Comparison of ENCODE assay signal across 19 mouse cellular contexts in the genomic region with DNA sequence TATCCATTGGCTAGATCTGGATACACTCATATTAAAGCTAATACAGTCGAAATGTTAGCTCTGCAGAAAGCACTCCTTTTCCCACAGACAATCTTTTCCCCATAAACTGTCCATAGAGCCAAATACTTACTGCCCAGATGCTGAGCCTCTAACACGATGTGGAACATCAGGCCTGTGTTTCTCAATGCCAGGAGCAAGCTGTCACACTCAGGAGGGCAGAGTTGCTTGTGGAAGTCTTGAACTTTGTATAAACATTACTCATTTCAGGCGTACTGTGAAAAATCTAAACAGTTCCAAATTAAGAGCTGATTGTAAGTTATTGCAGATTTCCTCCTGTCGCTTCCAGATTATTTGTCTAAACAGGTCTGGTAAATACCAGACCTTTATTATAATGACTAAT.
"Had no signal": no experiment of that assay in that cellular context is flagged by ENCODE, and none has a peak within 500 bp of the region (broad histone marks: within the 10 kb centered on the region; RNA-seq: fewer than 3 reads in every experiment).

No protein-coding gene starts in this region.

- ATAC-seq: liver, postnatal 0 days; midbrain, embryonic 16.5 days had no signal

- H3K9me3 ChIP-seq: liver, embryonic 13.5 days; liver, embryonic 15.5 days; midbrain, embryonic 12.5 days; neural tube, embryonic 13.5 days; neural tube, embryonic 15.5 days had no signal

- DNase-seq: liver; liver, embryonic 13.5 days; liver, postnatal 0 days; midbrain, embryonic 14.5 days; retina, postnatal 1 day; right cerebral cortex, adult 18-20 months; right cerebral cortex, postnatal 25 days; right cerebral cortex, postnatal 4 days; spleen, adult 18-20 months; thymus, adult 18-20 months; thymus, postnatal 14 days; thymus, postnatal 36 days had no signal

- H3K36me3 ChIP-seq: liver, embryonic 13.5 days; liver, embryonic 15.5 days; midbrain, embryonic 12.5 days; neural tube, embryonic 13.5 days; neural tube, embryonic 15.5 days had no signal

- H3K27ac ChIP-seq: liver, embryonic 13.5 days; liver, embryonic 15.5 days; midbrain, embryonic 12.5 days; neural tube, embryonic 13.5 days; neural tube, embryonic 15.5 days had no signal

- H3K9ac ChIP-seq: liver, embryonic 13.5 days; liver, embryonic 15.5 days; liver, postnatal 0 days; midbrain, embryonic 12.5 days; neural tube, embryonic 13.5 days; neural tube, embryonic 15.5 days had no signal

- H3K4me3 ChIP-seq: liver, embryonic 13.5 days; liver, embryonic 15.5 days; midbrain, embryonic 12.5 days; myocyte; neural tube, embryonic 13.5 days; neural tube, embryonic 15.5 days had no signal

- H3K4me2 ChIP-seq: liver, embryonic 11.5 days; liver, embryonic 13.5 days; liver, embryonic 15.5 days; midbrain, embryonic 12.5 days; neural tube, embryonic 13.5 days; neural tube, embryonic 15.5 days had no signal

- H3K4me1 ChIP-seq: liver, embryonic 13.5 days; liver, embryonic 15.5 days; midbrain, embryonic 12.5 days; neural tube, embryonic 13.5 days; neural tube, embryonic 15.5 days had no signal

- H3K27me3 ChIP-seq: liver, embryonic 13.5 days; liver, embryonic 15.5 days; midbrain, embryonic 12.5 days; neural tube, embryonic 13.5 days; neural tube, embryonic 15.5 days had no signal
